Mouse (Mus musculus) liver, postnatal 0 days (tissue): ENCODE measurements at regions not wholly inside any gene's neighbourhood (a gene's known extent, or its start where the extent isn't known, plus 50 kb on each side); places are given as distances from the start of the nearest gene placed in this dataset.

ENCODE experiments used
- CTCF ChIP-seq: sonication (generic); IDR thresholded peaks from 2 replicates; pipeline ENCODE4 v1.5.1; 2016; ENCODE audit warnings: antibody characterized with exemption, low read depth
- EP300 ChIP-seq: IDR thresholded peaks from 2 replicates; pipeline ENCODE4 v1.6.1; 2016; ENCODE audit warnings: antibody characterized with exemption, low read depth, mild to moderate bottlenecking

- TF ChIP-seq CTCF: no peak
- no peak for TF ChIP-seq EP300
Observed at GRCm38 (mm10) chr13:53862336-53862735, 193.2 kb downstream of the Drd1 start.
